Mouse (Mus musculus) hindbrain, embryonic 10.5 days (tissue): ENCODE results near the gene Zhx3. TPM values are rescaled to one million over a fixed set of nuclear protein-coding genes. Genes with fewer than 3 reads are reported as not detected.

Source experiments
- DNase-seq: peaks from one replicate; pipeline ENCODE4 v3.0.0-alpha.2; 2017; ENCODE audit warnings: low spot score
- H3K27ac ChIP-seq: fragments of 300-500 bp; sonication (generic); 2 replicates; pipeline ENCODE4 v1.5.1; 2016; ENCODE audit warnings: mild to moderate bottlenecking, moderate library complexity
- H3K27me3 ChIP-seq: fragments of 300-500 bp; sonication (generic); 2 replicates; pipeline ENCODE4 v1.6.1; 2016; ENCODE audit warnings: mild to moderate bottlenecking; ENCODE audit not compliant: poor library complexity, insufficient read depth, severe bottlenecking
- H3K36me3 ChIP-seq: fragments of 300-500 bp; sonication (generic); 2 replicates; pipeline ENCODE4 v1.6.1; 2016; ENCODE audit warnings: mild to moderate bottlenecking, moderate library complexity
- H3K4me1 ChIP-seq: fragments of 300-500 bp; sonication (generic); replicated peaks from 2 replicates; pipeline ENCODE4 v1.6.1; 2016; ENCODE audit warnings: mild to moderate bottlenecking
- H3K4me3 ChIP-seq: fragments of 300-500 bp; sonication (generic); 2 replicates; pipeline ENCODE4 v1.5.1; 2016; ENCODE audit warnings: mild to moderate bottlenecking, moderate library complexity
- H3K9me3 ChIP-seq: fragments of 300-500 bp; sonication (generic); 2 replicates; pipeline ENCODE4 v1.6.1; 2016; ENCODE audit warnings: mild to moderate bottlenecking, moderate library complexity
- WGBS: fragments of 180-500 bp; shearing (Covaris S2); methylation state at CpG from one replicate; pipeline ENCODE4 v1.1.7; 2016; 5-methylcytosine and 5-hydroxymethylcytosine counted together
- polyA plus RNA-seq: library from polyadenylated mRNA; unstranded; fragments of >200 nt; fragmentation: Nextera tagmentation; extraction: Ambion mirVana; gene quantifications from 2 replicates; pipeline ENCODE4 v1.2.1, GENCODE M21; 2016

The Zhx3 gene
- polyA plus RNA-seq, 1 experiment from 2014 or later = 7.6 TPM

- Histone ChIP-seq H3K27ac (no peak overlapping the region), H3K27me3 (no peaks in the 10 kb centered on the region), H3K36me3 (no peaks in the 10 kb centered on the region), H3K9me3 (no peaks in the 10 kb centered on the region), H3K4me3 (no peak overlapping the region), H3K4me1 (no peaks in the 10 kb centered on the region)
- no peak for DNase-seq
- 77% methylated on average over 1 of the region's 1 CpGs for WGBS
These were observed 25.1 kb downstream of the Zhx3 start for GRCm38 (mm10) chr2:160847664-160848063.

GRCm38 (mm10) chr2:160840838-160841237 lies 32.0 kb downstream of the Zhx3 start:
- Histone ChIP-seq H3K4me3 (no peak overlapping the region), H3K27ac (no peak overlapping the region), H3K36me3 (no peaks in the 10 kb centered on the region), H3K4me1 (no peaks in the 10 kb centered on the region), H3K27me3 (no peaks in the 10 kb centered on the region), H3K9me3 (no peaks in the 10 kb centered on the region)
- DNase-seq = no peak

GRCm38 (mm10) chr2:160810802-160811201 lies 62.0 kb downstream of the Zhx3 start:
- Histone ChIP-seq H3K27ac (no peak overlapping the region), H3K27me3 (no peaks in the 10 kb centered on the region), H3K4me3 (no peak overlapping the region), H3K4me1 (no peaks in the 10 kb centered on the region), H3K9me3 (0 out of 2 replicates have a peak, but pooled peaks cover 3% of the 10 kb centered on the region), H3K36me3 (no peaks in the 10 kb centered on the region)
- WGBS = 80% methylated on average over 1 of the region's 1 CpGs
- no peak for DNase-seq

GRCm38 (mm10) chr2:160810376-160810775 lies 62.4 kb downstream of the Zhx3 start:
- Histone ChIP-seq H3K4me1 (no peaks in the 10 kb centered on the region), H3K27me3 (no peaks in the 10 kb centered on the region), H3K36me3 (no peaks in the 10 kb centered on the region), H3K9me3 (0 out of 2 replicates have a peak, but pooled peaks cover under 1% of the 10 kb centered on the region), H3K4me3 (no peak overlapping the region), H3K27ac (no peak overlapping the region)
- DNase-seq = no peak

- Histone ChIP-seq H3K27me3 (no peaks in the 10 kb centered on the region), H3K9me3 (no peaks in the 10 kb centered on the region), H3K27ac (no peak overlapping the region), H3K4me1 (0 out of 2 replicates have a peak, but pooled peaks cover 3% of the 10 kb centered on the region), H3K4me3 (no peak overlapping the region), H3K36me3 (no peaks in the 10 kb centered on the region)
- no peak for DNase-seq
- 83% methylated on average over 3 of the region's 3 CpGs for WGBS
These were observed 66.7 kb downstream of the Zhx3 start for GRCm38 (mm10) chr2:160806091-160806521.

- Histone ChIP-seq H3K4me1 (0 out of 2 replicates have a peak, but pooled peaks cover 3% of the 10 kb centered on the region), H3K27me3 (no peaks in the 10 kb centered on the region), H3K27ac (no peak overlapping the region), H3K4me3 (no peak overlapping the region), H3K36me3 (no peaks in the 10 kb centered on the region), H3K9me3 (no peaks in the 10 kb centered on the region)
- WGBS = 61% methylated on average over 4 of the region's 4 CpGs
- no peak for DNase-seq
These were observed 67.8 kb downstream of the Zhx3 start for GRCm38 (mm10) chr2:160804794-160805527.

GRCm38 (mm10) chr2:160802326-160802725 lies 70.5 kb downstream of the Zhx3 start:
- H3K4me1 ChIP-seq = 0 out of 2 replicates have a peak, but pooled peaks cover 3% of the 10 kb centered on the region
- H3K36me3 ChIP-seq = no peaks in the 10 kb centered on the region
- H3K9me3 ChIP-seq = no peaks in the 10 kb centered on the region
- H3K4me3 ChIP-seq = no peak overlapping the region
- DNase-seq = no peak
- H3K27me3 ChIP-seq = no peaks in the 10 kb centered on the region
- 87% methylated on average over 3 of the region's 3 CpGs for WGBS
- no peak overlapping the region for H3K27ac ChIP-seq

GRCm38 (mm10) chr2:160800967-160801366 lies 71.8 kb downstream of the Zhx3 start:
- Histone ChIP-seq H3K27ac (no peak overlapping the region), H3K27me3 (no peaks in the 10 kb centered on the region), H3K4me3 (no peak overlapping the region), H3K9me3 (no peaks in the 10 kb centered on the region), H3K4me1 (0 out of 2 replicates have a peak, but pooled peaks cover 3% of the 10 kb centered on the region), H3K36me3 (no peaks in the 10 kb centered on the region)
- WGBS = 89% methylated on average over 1 of the region's 1 CpGs
- DNase-seq = no peak

GRCm38 (mm10) chr2:160798206-160798605 lies 74.6 kb downstream of the Zhx3 start:
- no peak overlapping the region for H3K27ac ChIP-seq
- DNase-seq = no peak
- no peaks in the 10 kb centered on the region for H3K27me3 ChIP-seq
- no peaks in the 10 kb centered on the region for H3K36me3 ChIP-seq
- no peaks in the 10 kb centered on the region for H3K4me1 ChIP-seq
- no peaks in the 10 kb centered on the region for H3K9me3 ChIP-seq
- no peak overlapping the region for H3K4me3 ChIP-seq
- 85% methylated on average over 1 of the region's 1 CpGs for WGBS

- Histone ChIP-seq H3K36me3 (no peaks in the 10 kb centered on the region), H3K4me3 (no peak overlapping the region), H3K27ac (no peak overlapping the region), H3K27me3 (no peaks in the 10 kb centered on the region), H3K9me3 (no peaks in the 10 kb centered on the region), H3K4me1 (no peaks in the 10 kb centered on the region)
- DNase-seq = no peak
- 79% methylated on average over 2 of the region's 2 CpGs for WGBS
These were observed 75.8 kb downstream of the Zhx3 start for GRCm38 (mm10) chr2:160796973-160797372.

- no peak for DNase-seq
- Histone ChIP-seq H3K36me3 (no peaks in the 10 kb centered on the region), H3K4me3 (no peak overlapping the region), H3K27me3 (no peaks in the 10 kb centered on the region), H3K4me1 (peaks cover 5% of the 10 kb centered on the region; the same call in 1 of the 2 replicates), H3K9me3 (no peaks in the 10 kb centered on the region), H3K27ac (no peak overlapping the region)
- 90% methylated on average over 2 of the region's 2 CpGs for WGBS
These were observed 79.7 kb downstream of the Zhx3 start for GRCm38 (mm10) chr2:160793117-160793516.

- no peak for DNase-seq
- Histone ChIP-seq H3K9me3 (no peaks in the 10 kb centered on the region), H3K27me3 (no peaks in the 10 kb centered on the region), H3K27ac (no peak overlapping the region), H3K4me3 (no peak overlapping the region), H3K4me1 (peaks cover 5% of the 10 kb centered on the region; the same call in 1 of the 2 replicates), H3K36me3 (no peaks in the 10 kb centered on the region)
These were observed 83.1 kb downstream of the Zhx3 start for GRCm38 (mm10) chr2:160789741-160790140.

GRCm38 (mm10) chr2:160789046-160789445 lies 83.8 kb downstream of the Zhx3 start:
- Histone ChIP-seq H3K36me3 (no peaks in the 10 kb centered on the region), H3K4me1 (peaks cover 5% of the 10 kb centered on the region; the same call in 1 of the 2 replicates), H3K27ac (no peak overlapping the region), H3K9me3 (no peaks in the 10 kb centered on the region), H3K27me3 (no peaks in the 10 kb centered on the region), H3K4me3 (no peak overlapping the region)
- no peak for DNase-seq
- WGBS = 92% methylated on average over 1 of the region's 1 CpGs
